Mouse (Mus musculus): Measurements from ENCODE around the gene 5730596B20Rik. TPM values are rescaled to one million over a fixed set of nuclear protein-coding genes. Genes with fewer than 3 reads are reported as not detected.
A peak's percentile ranks its signal among the peaks of the same experiment; 100 is the strongest.

Gene 5730596B20Rik
- polyA plus RNA-seq, 1 experiment from 2014 or later = not detected

- no peak overlapping the region for H3K27ac ChIP-seq (ENCODE audit: low read depth)
- no peak overlapping the region for H3K4me3 ChIP-seq (ENCODE audit: low read depth, low read length)
- H3K36me3 ChIP-seq (replicated peaks; ENCODE audit: insufficient read depth, low read length) = no peaks in the 10 kb centered on the region
- peaks cover 98% of the 10 kb centered on the region for H3K27me3 ChIP-seq (ENCODE audit: insufficient read depth, low read length)
- H3K4me1 ChIP-seq (ENCODE audit: insufficient read depth) = peaks cover 9% of the 10 kb centered on the region
- no peak overlapping the region for H3K9ac ChIP-seq (replicated peaks)
- TF ChIP-seq EP300 (IDR thresholded peaks at IDR 0.05; ENCODE audit: low read depth) = no peak
- no peak for TF ChIP-seq CTCF (IDR thresholded peaks at IDR 0.05; ENCODE audit: low read depth)
- 44% methylated on average over 1 of the region's 1 CpGs for WGBS (ENCODE audit: insufficient replicate concordance)
- no peak for DNase-seq
- H3K4me2 ChIP-seq (ENCODE audit: low read depth, low read length) = no peak overlapping the region
- no peaks in the 10 kb centered on the region for H3K9me3 ChIP-seq (ENCODE audit: low read length)
- ATAC-seq = no peak
Observed at GRCm38 (mm10) chr6:52162093-52162380, 15.3 kb upstream of the 5730596B20Rik start.

GRCm38 (mm10) chr6:52162611-52163365 is 14.5 kb upstream of the 5730596B20Rik start:
- TF ChIP-seq EP300 (IDR thresholded peaks at IDR 0.05; ENCODE audit: low read depth) (no peak), CTCF (IDR thresholded peaks at IDR 0.05; ENCODE audit: low read depth) (no peak)
- Histone ChIP-seq H3K9ac (replicated peaks) (peak overlapping the region; percentile 32; the same call in 1 of the 2 replicates), H3K27me3 (ENCODE audit: insufficient read depth, low read length) (peaks cover 98% of the 10 kb centered on the region), H3K4me1 (ENCODE audit: insufficient read depth) (peaks cover 9% of the 10 kb centered on the region), H3K36me3 (replicated peaks; ENCODE audit: insufficient read depth, low read length) (no peaks in the 10 kb centered on the region), H3K27ac (ENCODE audit: low read depth) (0 out of 2 replicates have a peak overlapping the region, but pooled peaks have one; percentile 13), H3K9me3 (ENCODE audit: low read length) (no peaks in the 10 kb centered on the region), H3K4me2 (ENCODE audit: low read depth, low read length) (peak overlapping the region; percentile 41), H3K4me3 (ENCODE audit: low read depth, low read length) (peak overlapping the region; percentile 32)
- no peak for ATAC-seq
- DNase-seq = no peak
- WGBS (ENCODE audit: insufficient replicate concordance) = 23% methylated on average over 14 of the region's 14 CpGs

- no peak for ATAC-seq
- no peaks in the 10 kb centered on the region for H3K36me3 ChIP-seq (replicated peaks; ENCODE audit: insufficient read depth, low read length)
- 11% methylated on average over 17 of the region's 17 CpGs for WGBS (ENCODE audit: insufficient replicate concordance)
- peak overlapping the region; percentile 32; the same call in 1 of the 2 replicates for H3K9ac ChIP-seq (replicated peaks)
- TF ChIP-seq EP300 (IDR thresholded peaks at IDR 0.05; ENCODE audit: low read depth) (no peak), CTCF (IDR thresholded peaks at IDR 0.05; ENCODE audit: low read depth) (no peak)
- peaks cover 3% of the 10 kb centered on the region for H3K4me1 ChIP-seq (ENCODE audit: insufficient read depth)
- H3K27me3 ChIP-seq (ENCODE audit: insufficient read depth, low read length) = peaks cover 98% of the 10 kb centered on the region
- no peaks in the 10 kb centered on the region for H3K9me3 ChIP-seq (ENCODE audit: low read length)
- peak overlapping the region; percentile 13; the same call in 1 of the 2 replicates for H3K27ac ChIP-seq (ENCODE audit: low read depth)
- DNase-seq = no peak
- H3K4me2 ChIP-seq (ENCODE audit: low read depth, low read length) = peak overlapping the region; percentile 41
- H3K4me3 ChIP-seq (ENCODE audit: low read depth, low read length) = peak overlapping the region; percentile 38
Observed at GRCm38 (mm10) chr6:52163366-52164031, 13.8 kb upstream of the 5730596B20Rik start.

- Histone ChIP-seq H3K36me3 (replicated peaks; ENCODE audit: insufficient read depth, low read length) (no peaks in the 10 kb centered on the region), H3K4me1 (ENCODE audit: insufficient read depth) (no peaks in the 10 kb centered on the region; the same call in 1 of the 2 replicates), H3K9me3 (ENCODE audit: low read length) (no peaks in the 10 kb centered on the region), H3K4me2 (ENCODE audit: low read depth, low read length) (peak overlapping the region; percentile 55), H3K27me3 (ENCODE audit: insufficient read depth, low read length) (peaks cover 97% of the 10 kb centered on the region), H3K9ac (replicated peaks) (peak overlapping the region; percentile 36), H3K4me3 (ENCODE audit: low read depth, low read length) (peak overlapping the region; percentile 38), H3K27ac (ENCODE audit: low read depth) (peak overlapping the region; percentile 56)
- ATAC-seq (no peak), DNase-seq (no peak)
- WGBS (ENCODE audit: insufficient replicate concordance) = 2% methylated on average over 39 of the region's 39 CpGs
- TF ChIP-seq EP300 (IDR thresholded peaks at IDR 0.05; ENCODE audit: low read depth) (no peak), CTCF (IDR thresholded peaks at IDR 0.05; ENCODE audit: low read depth) (no peak)
Observed at GRCm38 (mm10) chr6:52164051-52164625, 13.2 kb upstream of the 5730596B20Rik start.

GRCm38 (mm10) chr6:52164626-52165440 is 12.5 kb upstream of the 5730596B20Rik start, which contains the start of gene Hoxa2:
Hoxa2 (minus strand) TSS chr6:52164831.
- peak within 1 kb of the TSS; percentile 38 for H3K4me3 ChIP-seq (ENCODE audit: low read depth, low read length)
- peaks cover 95% of the 10 kb centered on the region for H3K27me3 ChIP-seq (ENCODE audit: insufficient read depth, low read length)
- H3K27ac ChIP-seq (ENCODE audit: low read depth) = peak within 1 kb of the TSS; percentile 56
- H3K36me3 ChIP-seq (replicated peaks; ENCODE audit: insufficient read depth, low read length) = no peaks in the 10 kb centered on the region
- H3K9ac ChIP-seq (replicated peaks) = peak within 1 kb of the TSS; percentile 36
- WGBS (ENCODE audit: insufficient replicate concordance) = 4% methylated on average over 25 of the region's 25 CpGs
- TF ChIP-seq CTCF (IDR thresholded peaks at IDR 0.05; ENCODE audit: low read depth) = no peak
- TF ChIP-seq EP300 (IDR thresholded peaks at IDR 0.05; ENCODE audit: low read depth) = no peak
- no peaks in the 10 kb centered on the region; the same call in 1 of the 2 replicates for H3K4me1 ChIP-seq (ENCODE audit: insufficient read depth)
- no peaks in the 10 kb centered on the region for H3K9me3 ChIP-seq (ENCODE audit: low read length)
- DNase-seq = no peak
- H3K4me2 ChIP-seq (ENCODE audit: low read depth, low read length) = peak within 1 kb of the TSS; percentile 55
- ATAC-seq = no peak
